Mouse (Mus musculus) MEL (cell line): ENCODE results near the gene Igsf10. TPM values are rescaled to one million over a fixed set of nuclear protein-coding genes. Genes with fewer than 3 reads are reported as not detected.

Experiments
- polyA plus RNA-seq, 2 experiments: library from polyadenylated mRNA; stranded (reverse) in 1 of 2; unstranded in 1 of 2; fragments of >175 nt in 1 of 2; fragments of >200 nt in 1 of 2; gene quantifications; 2 replicates each; pipeline versions ENCODE4 v1.2.1 to v1.2.4; 2012; ENCODE audit warnings: low replicate concordance in 2 of 2, low read depth in 1 of 2; ENCODE audit not compliant: insufficient read length in 2 of 2, insufficient read depth in 1 of 2, missing spikeins in 1 of 2
- total RNA-seq: library from RNA; depleted of rRNA; stranded (reverse); fragments of 300-350 nt; gene quantifications from 2 replicates; pipeline ENCODE4 v1.2.3, GENCODE M21; 2012; rRNA removed

The Igsf10 gene
- total and polyA plus RNA-seq, 3 experiments, result not detected

Other genes with a start within 250 kb of the Igsf10 start
- not detected in 2 replicates for gene Gpr171, start 242.6 kb downstream of the Igsf10 start, total RNA-seq
- gene Gpr171, start 242.6 kb downstream of the Igsf10 start, polyA plus RNA-seq, result not detected
- gene P2ry14, start 190.8 kb downstream of the Igsf10 start, total RNA-seq, result 0.08 and 0.10 TPM in 2 replicates
- under 1 TPM in 1 of 2 experiments, not detected in 1; 0.13 TPM for gene P2ry14, start 190.8 kb downstream of the Igsf10 start, polyA plus RNA-seq
- not detected in 2 replicates for gene Gpr87, start 149.3 kb downstream of the Igsf10 start, total RNA-seq
- gene Gpr87, start 149.3 kb downstream of the Igsf10 start, polyA plus RNA-seq, result not detected
- not detected in 2 replicates for gene P2ry13, start 133.5 kb downstream of the Igsf10 start, total RNA-seq
- not detected for gene P2ry13, start 133.5 kb downstream of the Igsf10 start, polyA plus RNA-seq
- gene P2ry12, start 81.5 kb downstream of the Igsf10 start, total RNA-seq, result not detected in 2 replicates
- not detected for gene P2ry12, start 81.5 kb downstream of the Igsf10 start, polyA plus RNA-seq